Mouse (Mus musculus) liver, postnatal 0 days (tissue): ENCODE results near the gene Rbfox3.

ENCODE experiments used
- CTCF ChIP-seq: sonication (generic); IDR thresholded peaks from 2 replicates; pipeline ENCODE4 v1.5.1; 2016; ENCODE audit warnings: antibody characterized with exemption, low read depth
- EP300 ChIP-seq: IDR thresholded peaks from 2 replicates; pipeline ENCODE4 v1.6.1; 2016; ENCODE audit warnings: antibody characterized with exemption, low read depth, mild to moderate bottlenecking

GRCm38 (mm10) chr11:118562847-118563246 lies 348.6 kb downstream of the Rbfox3 start:
- TF ChIP-seq EP300 (no peak), CTCF (no peak)
